Mouse (Mus musculus) heart, embryonic 13.5 days (tissue): ENCODE measurements around the gene Avpi1. TPM values are rescaled to one million over a fixed set of nuclear protein-coding genes. Genes with fewer than 3 reads are reported as not detected.

ENCODE experiments used
- ATAC-seq: fragments of 200-750 bp; cut with Nextera tagmentation; 2 replicates; pipeline ENCODE4 v1.8.0; 2017; ENCODE audit warnings: moderate TSS enrichment; ENCODE audit not compliant: insufficient number of reproducible peaks, low FRiP score, low TSS enrichment; ENCODE audit errors: extremely low read depth
- H3K27ac ChIP-seq: fragments of 300-500 bp; sonication (generic); replicated peaks from 2 replicates; pipeline ENCODE4 v1.5.1; 2015; ENCODE audit warnings: moderate library complexity, mild to moderate bottlenecking, inconsistent platforms
- H3K27me3 ChIP-seq: fragments of 300-500 bp; sonication (generic); replicated peaks from 2 replicates; pipeline ENCODE4 v1.6.1; 2015; ENCODE audit warnings: mild to moderate bottlenecking, inconsistent platforms
- H3K36me3 ChIP-seq: fragments of 300-500 bp; sonication (generic); 2 replicates; pipeline ENCODE4 v1.6.1; 2015; ENCODE audit warnings: mild to moderate bottlenecking, inconsistent platforms
- H3K4me1 ChIP-seq: fragments of 300-500 bp; sonication (generic); 2 replicates; pipeline ENCODE4 v1.6.1; 2015; ENCODE audit warnings: inconsistent platforms
- H3K4me2 ChIP-seq: fragments of 300-500 bp; sonication (generic); 2 replicates; pipeline ENCODE4 v1.6.1; 2015; ENCODE audit warnings: inconsistent platforms, mild to moderate bottlenecking, moderate library complexity
- H3K4me3 ChIP-seq: fragments of 300-500 bp; sonication (generic); 2 replicates; pipeline ENCODE4 v1.5.1; 2015; ENCODE audit warnings: moderate library complexity, mild to moderate bottlenecking, inconsistent platforms
- H3K9ac ChIP-seq: fragments of 300-500 bp; sonication (generic); 2 replicates; pipeline ENCODE4 v1.6.1; 2015; ENCODE audit warnings: inconsistent platforms, mild to moderate bottlenecking, moderate library complexity
- H3K9me3 ChIP-seq: fragments of 300-500 bp; sonication (generic); 2 replicates; pipeline ENCODE4 v1.6.1; 2016; ENCODE audit warnings: inconsistent platforms
- WGBS: fragments of 180-500 bp; shearing (Covaris S2); methylation state at CpG from one replicate; pipeline ENCODE4 v1.1.7; 2015; ENCODE audit warnings: mixed read lengths; 5-methylcytosine and 5-hydroxymethylcytosine counted together
- polyA plus RNA-seq: library from polyadenylated mRNA; unstranded; fragments of >200 nt; fragmentation: Nextera tagmentation; extraction: Ambion mirVana; gene quantifications from 2 replicates; pipeline ENCODE4 v1.2.1, GENCODE M21; 2015

Gene Avpi1
- polyA plus RNA-seq, 1 experiment from 2014 or later: 30.6 TPM

GRCm38 (mm10) chr19:42158246-42159017, 29.6 kb upstream of the Avpi1 start:
- Histone ChIP-seq H3K9ac (0 out of 2 replicates have a peak overlapping the region, but pooled peaks have one; percentile 16), H3K27ac (peak overlapping the region; percentile 24), H3K27me3 (no peaks in the 10 kb centered on the region), H3K4me1 (peaks cover 14% of the 10 kb centered on the region), H3K4me3 (peak overlapping the region; percentile 5; the same call in 1 of the 2 replicates), H3K36me3 (no peaks in the 10 kb centered on the region), H3K4me2 (peak overlapping the region; percentile 41), H3K9me3 (no peaks in the 10 kb centered on the region)
- WGBS: 19% methylated on average over 13 of the region's 13 CpGs
- no peak for ATAC-seq

- Histone ChIP-seq H3K36me3 (0 out of 2 replicates have a peak, but pooled peaks cover 4% of the 10 kb centered on the region), H3K27ac (peak overlapping the region; percentile 24), H3K4me3 (no peak overlapping the region), H3K9me3 (no peaks in the 10 kb centered on the region), H3K4me2 (no peak overlapping the region), H3K9ac (no peak overlapping the region), H3K4me1 (peaks cover 14% of the 10 kb centered on the region), H3K27me3 (no peaks in the 10 kb centered on the region)
- ATAC-seq: no peak
- WGBS: 38% methylated on average over 12 of the region's 12 CpGs
Measured at GRCm38 (mm10) chr19:42157493-42158237, 28.8 kb upstream of the Avpi1 start.

GRCm38 (mm10) chr19:42151990-42152389, 23.1 kb upstream of the Avpi1 start:
- no peaks in the 10 kb centered on the region for H3K9me3 ChIP-seq
- WGBS: 4% methylated on average over 6 of the region's 6 CpGs
- no peak overlapping the region for H3K4me2 ChIP-seq
- H3K27me3 ChIP-seq: no peaks in the 10 kb centered on the region
- 0 out of 2 replicates have a peak overlapping the region, but pooled peaks have one; percentile 8 for H3K27ac ChIP-seq
- no peak overlapping the region for H3K4me3 ChIP-seq
- H3K36me3 ChIP-seq: peaks cover 27% of the 10 kb centered on the region
- H3K4me1 ChIP-seq: peaks cover 43% of the 10 kb centered on the region
- no peak for ATAC-seq
- H3K9ac ChIP-seq: no peak overlapping the region

- Histone ChIP-seq H3K4me3 (peak overlapping the region; percentile 81), H3K27me3 (no peaks in the 10 kb centered on the region; the same call in 1 of the 2 replicates), H3K9me3 (no peaks in the 10 kb centered on the region), H3K4me2 (peak overlapping the region; percentile 93), H3K27ac (peak overlapping the region; percentile 93), H3K36me3 (peaks cover 27% of the 10 kb centered on the region), H3K4me1 (peaks cover 59% of the 10 kb centered on the region), H3K9ac (peak overlapping the region; percentile 97)
- peak; percentile 10; the same call in 1 of the 2 replicates for ATAC-seq
- WGBS: 11% methylated on average over 7 of the region's 7 CpGs
Measured at GRCm38 (mm10) chr19:42148569-42148860, 19.7 kb upstream of the Avpi1 start.

GRCm38 (mm10) chr19:42147769-42148568, 19.1 kb upstream of the Avpi1 start:
- H3K4me3 ChIP-seq: peak overlapping the region; percentile 81
- H3K36me3 ChIP-seq: peaks cover 25% of the 10 kb centered on the region
- no peaks in the 10 kb centered on the region; the same call in 1 of the 2 replicates for H3K27me3 ChIP-seq
- no peaks in the 10 kb centered on the region for H3K9me3 ChIP-seq
- H3K27ac ChIP-seq: peak overlapping the region; percentile 93
- WGBS: under 1% methylated on average over 63 of the region's 63 CpGs
- ATAC-seq: no peak
- peaks cover 59% of the 10 kb centered on the region for H3K4me1 ChIP-seq
- peak overlapping the region; percentile 97 for H3K9ac ChIP-seq
- H3K4me2 ChIP-seq: peak overlapping the region; percentile 93

GRCm38 (mm10) chr19:42147170-42147768, 18.4 kb upstream of the Avpi1 start, which contains the start of gene Marveld1:
Gene Marveld1 (plus strand): TSS chr19:42147400.
- under 1% methylated on average over 30 of the region's 57 CpGs for WGBS
- Histone ChIP-seq H3K27me3 (no peaks in the 10 kb centered on the region; the same call in 1 of the 2 replicates), H3K4me3 (peak within 1 kb of the TSS; percentile 81), H3K9ac (peak within 1 kb of the TSS; percentile 97), H3K4me2 (peak within 1 kb of the TSS; percentile 93), H3K36me3 (peaks cover 18% of the 10 kb centered on the region), H3K9me3 (no peaks in the 10 kb centered on the region), H3K27ac (peak within 1 kb of the TSS; percentile 93), H3K4me1 (peaks cover 59% of the 10 kb centered on the region)
- ATAC-seq: peak; percentile 62; the same call in 1 of the 2 replicates

- peaks cover 16% of the 10 kb centered on the region for H3K36me3 ChIP-seq
- peak overlapping the region; percentile 97 for H3K9ac ChIP-seq
- peaks cover 54% of the 10 kb centered on the region for H3K4me1 ChIP-seq
- peak overlapping the region; percentile 93 for H3K4me2 ChIP-seq
- peak overlapping the region; percentile 93 for H3K27ac ChIP-seq
- 88% methylated on average over 9 of the region's 9 CpGs for WGBS
- H3K4me3 ChIP-seq: peak overlapping the region; percentile 81
- no peak for ATAC-seq
- no peaks in the 10 kb centered on the region; the same call in 1 of the 2 replicates for H3K27me3 ChIP-seq
- no peaks in the 10 kb centered on the region for H3K9me3 ChIP-seq
Measured at GRCm38 (mm10) chr19:42146276-42147010, 17.6 kb upstream of the Avpi1 start.

GRCm38 (mm10) chr19:42145731-42146130, 16.9 kb upstream of the Avpi1 start:
- Histone ChIP-seq H3K9me3 (no peaks in the 10 kb centered on the region), H3K4me3 (no peak overlapping the region), H3K9ac (no peak overlapping the region), H3K36me3 (peaks cover 9% of the 10 kb centered on the region), H3K27me3 (no peaks in the 10 kb centered on the region; the same call in 1 of the 2 replicates), H3K27ac (no peak overlapping the region), H3K4me1 (peaks cover 46% of the 10 kb centered on the region), H3K4me2 (no peak overlapping the region)
- no peak for ATAC-seq
- 83% methylated on average over 2 of the region's 2 CpGs for WGBS

GRCm38 (mm10) chr19:42145210-42145609, 16.4 kb upstream of the Avpi1 start:
- Histone ChIP-seq H3K36me3 (peaks cover 4% of the 10 kb centered on the region; the same call in 1 of the 2 replicates), H3K4me2 (no peak overlapping the region), H3K9me3 (no peaks in the 10 kb centered on the region), H3K4me1 (peaks cover 41% of the 10 kb centered on the region), H3K27me3 (no peaks in the 10 kb centered on the region; the same call in 1 of the 2 replicates), H3K4me3 (no peak overlapping the region), H3K9ac (no peak overlapping the region; the same call in 1 of the 2 replicates), H3K27ac (no peak overlapping the region; the same call in 1 of the 2 replicates)
- whole genome bisulfite sequencing: 55% methylated on average over 4 of the region's 4 CpGs
- no peak for ATAC-seq
